Mouse (Mus musculus): Measurements from ENCODE around the gene Olfr586. TPM values are rescaled to one million over a fixed set of nuclear protein-coding genes. Genes with fewer than 3 reads are reported as not detected.

Olfr586 gene
- polyA plus RNA-seq, 1 experiment from 2014 or later: not detected

Other genes starting within 250 kb of the Olfr586 start
- 0.22 TPM in 1 of 2 replicates, not detected in the other for gene Olfr568, start 248.5 kb downstream of the Olfr586 start, polyA plus RNA-seq (2014; fragmentation: Nextera tagmentation; extraction: Ambion mirVana)
- gene Olfr569, start 234.8 kb downstream of the Olfr586 start, polyA plus RNA-seq (2014; fragmentation: Nextera tagmentation; extraction: Ambion mirVana): not detected in 2 replicates
- gene Olfr570, start 231.1 kb downstream of the Olfr586 start, polyA plus RNA-seq (2014; fragmentation: Nextera tagmentation; extraction: Ambion mirVana): not detected in 2 replicates
- 0.28 and 0.31 TPM in 2 replicates for gene Olfr571, start 208.1 kb downstream of the Olfr586 start, polyA plus RNA-seq (2014; fragmentation: Nextera tagmentation; extraction: Ambion mirVana)
- not detected in 2 replicates for gene Olfr572, start 201.2 kb downstream of the Olfr586 start, polyA plus RNA-seq (2014; fragmentation: Nextera tagmentation; extraction: Ambion mirVana)
- gene Olfr573-ps1, start 183.1 kb downstream of the Olfr586 start, polyA plus RNA-seq (2014; fragmentation: Nextera tagmentation; extraction: Ambion mirVana): not detected in 2 replicates
- not detected in 2 replicates for gene Olfr574, start 177.2 kb downstream of the Olfr586 start, polyA plus RNA-seq (2014; fragmentation: Nextera tagmentation; extraction: Ambion mirVana)
- gene Olfr575, start 166.9 kb downstream of the Olfr586 start, polyA plus RNA-seq (2014; fragmentation: Nextera tagmentation; extraction: Ambion mirVana): not detected in 2 replicates
- gene Olfr576, start 163.0 kb downstream of the Olfr586 start, polyA plus RNA-seq (2014; fragmentation: Nextera tagmentation; extraction: Ambion mirVana): not detected in 2 replicates
- gene Olfr577, start 149.7 kb downstream of the Olfr586 start, polyA plus RNA-seq (2014; fragmentation: Nextera tagmentation; extraction: Ambion mirVana): not detected in 2 replicates
- not detected in 2 replicates for gene Olfr578, start 136.3 kb downstream of the Olfr586 start, polyA plus RNA-seq (2014; fragmentation: Nextera tagmentation; extraction: Ambion mirVana)
- gene Olfr582, start 87.6 kb downstream of the Olfr586 start, polyA plus RNA-seq (2014; fragmentation: Nextera tagmentation; extraction: Ambion mirVana): not detected in 2 replicates
- not detected in 2 replicates for gene Olfr583, start 74.3 kb downstream of the Olfr586 start, polyA plus RNA-seq (2014; fragmentation: Nextera tagmentation; extraction: Ambion mirVana)
- gene Olfr584, start 43.8 kb downstream of the Olfr586 start, polyA plus RNA-seq (2014; fragmentation: Nextera tagmentation; extraction: Ambion mirVana): not detected in 2 replicates
- gene Olfr585, start 27.9 kb downstream of the Olfr586 start, polyA plus RNA-seq (2014; fragmentation: Nextera tagmentation; extraction: Ambion mirVana): not detected in 2 replicates
- gene Olfr588-ps1, start 15.2 kb upstream of the Olfr586 start, polyA plus RNA-seq (2014; fragmentation: Nextera tagmentation; extraction: Ambion mirVana): not detected in 2 replicates
- gene Olfr589, start 30.7 kb upstream of the Olfr586 start, polyA plus RNA-seq (2014; fragmentation: Nextera tagmentation; extraction: Ambion mirVana): not detected in 2 replicates
- gene Olfr591, start 52.7 kb upstream of the Olfr586 start, polyA plus RNA-seq (2014; fragmentation: Nextera tagmentation; extraction: Ambion mirVana): not detected in 2 replicates
- not detected in 2 replicates for gene Olfr592, start 59.2 kb upstream of the Olfr586 start, polyA plus RNA-seq (2014; fragmentation: Nextera tagmentation; extraction: Ambion mirVana)
- gene Olfr593, start 86.2 kb upstream of the Olfr586 start, polyA plus RNA-seq (2014; fragmentation: Nextera tagmentation; extraction: Ambion mirVana): not detected in 2 replicates
- gene Olfr594, start 91.4 kb upstream of the Olfr586 start, polyA plus RNA-seq (2014; fragmentation: Nextera tagmentation; extraction: Ambion mirVana): not detected in 2 replicates
- gene Usp17ld, start 126.9 kb upstream of the Olfr586 start, polyA plus RNA-seq (2014; fragmentation: Nextera tagmentation; extraction: Ambion mirVana): not detected in 2 replicates
- not detected in 2 replicates for gene Olfr596, start 180.0 kb upstream of the Olfr586 start, polyA plus RNA-seq (2014; fragmentation: Nextera tagmentation; extraction: Ambion mirVana)
- not detected in 2 replicates for gene Olfr597, start 190.7 kb upstream of the Olfr586 start, polyA plus RNA-seq (2014; fragmentation: Nextera tagmentation; extraction: Ambion mirVana)
- gene Olfr598, start 197.9 kb upstream of the Olfr586 start, polyA plus RNA-seq (2014; fragmentation: Nextera tagmentation; extraction: Ambion mirVana): not detected in 2 replicates
- gene Olfr599, start 210.3 kb upstream of the Olfr586 start, polyA plus RNA-seq (2014; fragmentation: Nextera tagmentation; extraction: Ambion mirVana): not detected in 2 replicates
- not detected in 2 replicates for gene Olfr600, start 224.0 kb upstream of the Olfr586 start, polyA plus RNA-seq (2014; fragmentation: Nextera tagmentation; extraction: Ambion mirVana)
- gene Olfr601, start 237.0 kb upstream of the Olfr586 start, polyA plus RNA-seq (2014; fragmentation: Nextera tagmentation; extraction: Ambion mirVana): not detected in 2 replicates

Data from embryonic facial prominence, embryonic 11.5 days (tissue).